Mouse (Mus musculus) small intestine, adult 2 months (tissue): ENCODE data around the gene Ccdc63.

Experiments
- CTCF ChIP-seq: fragments of 200-500 bp; IDR thresholded peaks from 2 replicates; pipeline ENCODE4 v1.5.1; 2012; ENCODE audit warnings: low read depth, mild to moderate bottlenecking, control low read depth, inconsistent platforms, low read length, moderate library complexity, mixed read lengths; ENCODE audit not compliant: insufficient replicate concordance, insufficient read length; ENCODE audit errors: extremely low read depth
- POLR2A ChIP-seq: fragments of 200-500 bp; IDR thresholded peaks from 2 replicates; pipeline ENCODE4 v1.6.1; 2012; ENCODE audit warnings: low read depth, mild to moderate bottlenecking, control low read depth, inconsistent platforms, low read length, moderate library complexity

- TF ChIP-seq POLR2A (no peak), CTCF (no peak)
These were observed 34.8 kb upstream of the Ccdc63 start for GRCm38 (mm10) chr5:122175402-122175801.
